Mouse (Mus musculus): ENCODE data around the gene Dclk3.

Dclk3 gene

GRCm38 (mm10) chr9:111439836-111440201 lies 938 bp downstream of the Dclk3 start:
- DNase-seq (ENCODE audit: low read depth, low spot score): no peak

DNA sequence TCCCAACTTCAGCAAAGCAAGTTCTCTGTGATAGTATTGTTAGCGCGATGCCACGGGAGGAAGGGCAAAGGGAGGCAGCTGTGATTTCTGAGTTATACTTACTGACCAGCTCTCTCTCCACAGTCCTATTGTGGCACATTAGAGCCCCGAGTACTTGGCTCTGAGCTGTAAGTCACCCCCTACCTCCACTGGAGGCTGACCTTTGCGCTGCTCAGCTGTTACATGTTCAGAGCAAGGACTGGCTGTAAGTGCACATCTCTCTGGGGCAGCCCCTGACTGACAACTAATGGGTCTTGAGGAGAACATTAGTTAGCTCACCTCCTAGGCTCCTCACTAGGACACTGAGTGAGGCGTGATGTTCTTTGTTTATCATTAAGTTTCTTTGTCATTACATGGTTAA lies 1.6 kb downstream of the Dclk3 start:
- no peak for DNase-seq (ENCODE audit: low read depth, low spot score)

DNA sequence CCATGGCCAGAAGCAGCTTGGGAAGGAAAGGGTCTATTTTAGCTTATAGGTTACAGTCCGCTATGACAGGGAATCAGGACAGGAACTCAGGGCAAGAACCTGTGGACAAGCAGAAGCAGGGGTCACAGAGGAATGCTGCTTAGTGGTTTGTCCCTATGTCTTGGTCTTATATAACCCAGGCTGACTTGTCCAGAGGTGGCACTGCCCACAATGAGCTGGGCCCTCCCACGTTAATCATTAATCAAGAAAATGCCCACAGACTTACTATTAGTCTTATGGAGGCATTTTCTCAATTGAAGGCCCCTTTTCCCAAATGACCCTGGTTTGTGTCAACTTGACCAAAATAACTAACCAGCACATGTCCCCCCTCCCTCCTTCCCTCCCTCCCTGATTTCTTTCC lies 2.3 kb downstream of the Dclk3 start:
- DNase-seq (ENCODE audit: low read depth, low spot score): no peak

GRCm38 (mm10) chr9:111446204-111446603 lies 7.3 kb downstream of the Dclk3 start:
- DNase-seq (ENCODE audit: low read depth, low spot score): no peak

- DNase-seq (ENCODE audit: low read depth, low spot score): no peak
Measured at GRCm38 (mm10) chr9:111448976-111449375, 10.1 kb downstream of the Dclk3 start.

- DNase-seq (ENCODE audit: low read depth, low spot score): no peak
Measured at GRCm38 (mm10) chr9:111449880-111450279, 11.0 kb downstream of the Dclk3 start.

DNA sequence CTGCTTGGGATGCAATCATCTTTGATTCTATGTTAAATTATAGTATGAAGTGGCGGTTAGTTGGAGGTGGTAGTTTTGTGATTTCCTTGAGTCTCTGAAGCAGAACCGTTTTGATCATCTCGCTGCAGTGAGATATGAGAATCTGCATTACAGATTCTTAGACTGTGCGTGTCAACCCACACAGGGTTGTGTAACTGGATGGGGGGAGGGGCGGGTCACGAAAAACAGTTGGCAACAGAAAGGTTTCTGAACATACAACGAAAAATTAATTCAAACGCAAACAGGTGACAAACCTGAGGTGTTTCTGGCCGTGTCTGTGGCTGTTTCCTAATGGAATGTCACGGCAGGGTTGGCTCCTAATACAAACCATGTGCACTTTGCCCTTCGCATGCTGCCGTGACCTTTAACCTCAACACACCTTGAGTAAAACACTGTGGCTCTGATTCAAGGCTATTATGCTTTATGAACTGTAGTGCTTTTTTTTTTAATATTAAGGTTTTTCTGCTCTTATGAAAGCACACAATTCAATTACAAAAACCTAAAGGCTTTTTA lies 12.0 kb downstream of the Dclk3 start:
- no peak for DNase-seq (ENCODE audit: low read depth, low spot score)

DNA sequence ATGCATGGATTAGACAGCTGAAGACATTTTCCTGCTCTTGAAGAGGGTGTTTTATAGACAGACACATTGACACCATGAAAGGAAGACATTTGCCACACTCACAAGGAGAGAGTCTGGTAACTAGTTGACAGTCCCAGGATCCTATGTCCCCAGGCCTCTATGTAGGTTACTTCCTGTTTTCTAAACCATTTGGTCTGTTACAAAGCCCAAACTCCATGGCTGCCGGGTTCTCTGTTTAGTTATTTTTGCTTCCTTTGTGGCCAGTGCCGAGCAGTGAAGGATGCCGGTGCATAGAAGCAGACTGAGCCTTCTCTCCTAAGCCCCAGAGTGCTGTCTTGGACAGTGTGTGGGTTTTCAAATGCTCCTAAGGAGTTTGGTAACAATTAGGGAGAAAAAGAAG lies 15.0 kb downstream of the Dclk3 start:
- no peak for DNase-seq (ENCODE audit: low read depth, low spot score)

DNA sequence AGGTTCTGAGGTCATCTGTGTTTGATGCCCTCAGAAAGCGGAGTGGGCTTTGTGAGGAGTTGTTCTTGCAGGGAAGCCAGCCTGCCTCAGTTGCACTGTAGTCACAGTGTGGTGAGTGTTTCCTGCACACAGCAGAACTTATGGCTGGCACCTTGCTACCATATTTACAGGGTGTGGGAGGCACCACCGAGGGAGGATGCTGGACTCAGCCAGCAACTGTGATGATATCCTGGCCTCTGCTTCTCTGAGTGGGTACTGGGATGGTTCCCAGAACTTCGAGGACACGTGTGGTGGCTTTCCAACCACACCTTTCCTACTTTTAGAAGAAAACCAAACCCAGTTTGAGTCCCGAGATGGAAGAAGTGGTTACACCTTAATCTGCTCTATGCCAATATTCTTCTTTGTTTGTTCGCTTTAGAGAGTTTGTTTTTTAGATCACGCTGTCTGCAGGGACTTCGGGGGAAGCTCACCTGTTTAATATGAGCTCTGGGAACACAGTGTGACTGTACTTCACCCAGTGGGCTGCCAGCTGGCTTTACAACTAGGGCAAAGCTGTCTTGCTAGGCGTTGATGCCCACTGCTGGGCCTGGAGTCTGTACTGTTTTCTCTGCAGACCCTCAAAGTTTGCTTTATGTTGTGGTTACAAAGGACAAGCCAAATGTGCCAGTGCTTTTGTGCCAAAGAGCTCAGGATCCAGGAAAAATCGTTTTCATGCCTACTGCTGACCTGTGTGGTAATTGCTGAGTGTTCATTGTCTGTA lies 18.5 kb downstream of the Dclk3 start:
- no peak for DNase-seq (ENCODE audit: low read depth, low spot score)

GRCm38 (mm10) chr9:111457936-111458310 lies 19.0 kb downstream of the Dclk3 start:
- DNase-seq (ENCODE audit: low read depth, low spot score): no peak

DNA sequence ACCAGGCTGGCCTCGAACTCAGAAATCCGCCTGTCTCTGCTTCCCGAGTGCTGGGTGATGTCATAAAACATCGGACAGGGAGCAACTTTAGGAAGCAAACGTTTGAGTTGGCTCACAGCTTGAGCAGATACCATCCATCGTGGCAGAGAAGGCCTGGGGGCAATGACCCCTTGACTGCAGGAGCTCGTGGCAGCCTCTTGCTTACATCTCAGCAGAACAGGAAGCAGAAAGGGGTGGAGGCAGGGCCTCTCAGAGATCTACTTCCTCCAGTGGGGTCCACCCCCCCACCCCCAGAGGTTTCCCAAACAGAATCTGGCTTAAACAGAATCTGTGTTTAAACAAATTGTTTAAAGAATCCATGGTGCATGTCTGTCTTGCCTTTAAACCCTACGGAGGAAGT lies 20.6 kb downstream of the Dclk3 start:
- DNase-seq (ENCODE audit: low read depth, low spot score): no peak

GRCm38 (mm10) chr9:111460201-111460814 lies 21.4 kb downstream of the Dclk3 start:
- no peak for DNase-seq (ENCODE audit: low read depth, low spot score)

GRCm38 (mm10) chr9:111461415-111462103 lies 22.7 kb downstream of the Dclk3 start:
- no peak for DNase-seq (ENCODE audit: low read depth, low spot score)

DNA sequence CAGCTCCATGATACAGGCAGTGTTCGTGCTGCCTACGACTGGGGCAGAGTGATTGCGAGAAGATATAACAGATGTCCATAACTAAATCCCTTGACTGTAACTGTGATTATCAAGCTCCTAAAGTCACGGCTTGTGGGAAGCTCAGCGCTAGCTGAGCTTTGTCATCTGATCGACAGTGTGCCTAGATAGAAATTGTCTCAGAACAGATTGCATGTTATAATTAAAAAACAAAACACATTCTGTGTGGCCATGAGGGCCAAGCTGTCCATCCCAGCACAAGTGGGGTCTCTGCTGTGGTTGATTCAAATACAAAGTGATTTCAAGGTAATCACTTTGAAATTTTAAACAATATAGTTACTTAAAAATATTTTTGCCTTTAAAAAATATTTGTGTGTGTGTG lies 26.8 kb downstream of the Dclk3 start:
- no peak for DNase-seq (ENCODE audit: low read depth, low spot score)

GRCm38 (mm10) chr9:111473686-111474457 lies 35.0 kb downstream of the Dclk3 start:
- DNase-seq (ENCODE audit: low read depth, low spot score): no peak

DNA sequence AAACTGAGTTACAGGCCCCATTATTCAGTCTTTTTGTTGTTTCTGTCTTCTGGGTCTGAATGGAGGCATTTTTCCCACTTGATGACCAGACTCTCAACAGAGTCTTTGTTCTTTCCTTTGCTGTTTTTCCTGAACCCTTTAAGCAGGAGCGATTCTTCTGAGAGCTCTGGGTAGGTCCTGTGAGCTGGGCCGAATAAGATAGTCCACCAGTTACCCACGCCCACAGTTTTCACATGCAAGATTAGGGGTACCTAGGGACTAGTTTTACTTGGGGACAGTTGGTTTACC lies 35.5 kb downstream of the Dclk3 start:
- no peak for DNase-seq (ENCODE audit: low read depth, low spot score)

GRCm38 (mm10) chr9:111475281-111475680 lies 36.4 kb downstream of the Dclk3 start:
- DNase-seq (ENCODE audit: low read depth, low spot score): no peak

DNA sequence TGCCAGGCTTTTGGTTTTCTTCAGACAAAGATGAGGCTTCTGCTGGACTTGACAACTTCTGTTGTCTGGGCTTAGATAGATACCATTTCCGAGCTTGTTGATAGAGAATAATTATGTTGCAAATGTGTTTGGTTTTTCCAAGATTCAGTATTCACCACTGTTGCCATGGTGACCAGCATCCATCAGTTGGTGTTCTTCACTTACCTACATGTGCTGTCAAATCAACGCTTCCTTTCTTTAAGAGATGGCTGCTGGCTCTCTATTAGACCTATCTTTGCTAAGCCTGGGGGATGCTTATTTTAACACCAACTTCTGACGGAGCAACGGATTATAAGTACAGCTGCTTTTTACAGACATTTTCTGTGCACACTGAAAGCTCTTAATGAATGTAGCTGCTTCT lies 37.1 kb downstream of the Dclk3 start:
- no peak for DNase-seq (ENCODE audit: low read depth, low spot score)

DNA sequence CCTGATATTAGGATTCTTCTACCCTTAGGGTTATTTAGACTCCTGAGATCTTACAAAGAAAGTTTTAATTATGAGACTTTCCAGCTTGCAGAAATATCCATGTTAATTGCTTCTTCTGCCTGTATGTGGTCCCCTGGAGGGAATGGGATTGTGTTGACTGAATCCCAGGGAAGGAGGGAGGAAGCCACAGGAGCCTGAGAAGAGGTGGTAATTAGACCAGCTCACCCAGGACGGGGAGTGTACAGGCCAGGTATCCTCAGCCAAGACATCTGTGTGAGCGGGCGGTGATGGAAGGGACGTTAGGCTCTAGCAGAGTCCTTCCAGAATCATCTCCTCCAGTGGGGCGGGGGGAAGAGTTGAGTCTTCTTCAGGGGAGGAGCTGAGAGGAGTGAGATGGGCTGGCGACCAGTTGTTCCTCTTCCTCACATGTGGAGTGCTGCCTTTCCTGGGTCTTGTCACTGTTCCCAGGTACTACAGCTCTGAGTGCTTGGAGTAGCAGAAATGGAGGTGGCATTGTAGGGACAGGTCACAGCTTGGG lies 37.7 kb downstream of the Dclk3 start:
- DNase-seq (ENCODE audit: low read depth, low spot score): no peak

GRCm38 (mm10) chr9:111478853-111479490 lies 40.1 kb downstream of the Dclk3 start:
- DNase-seq (ENCODE audit: low read depth, low spot score): no peak

GRCm38 (mm10) chr9:111481011-111481410 lies 42.1 kb downstream of the Dclk3 start:
- no peak for DNase-seq (ENCODE audit: low read depth, low spot score)
